Mouse (Mus musculus) E14TG2a.4 (cell line): Measurements from ENCODE around the gene Tek.
A peak's percentile ranks its signal among the peaks of the same experiment; 100 is the strongest.
"Not testable (repeated sequence)": the region's sequence is repeated elsewhere in the genome, so short reads cannot be mapped to it uniquely, and the experiment has no call there.

ENCODE experiments used
- H3K27me3 ChIP-seq: 2 replicates; pipeline ENCODE4 v1.6.1; 2014; ENCODE audit warnings: low read length, control low read depth; ENCODE audit not compliant: insufficient read depth
- H3K36me3 ChIP-seq: 2 replicates; pipeline ENCODE4 v1.6.1; 2014; ENCODE audit warnings: low read length, control low read depth; ENCODE audit not compliant: insufficient read depth
- H3K4me1 ChIP-seq: replicated peaks from 2 replicates; pipeline ENCODE4 v1.6.1; 2014; ENCODE audit warnings: low read depth, low read length, control low read depth
- H3K4me3 ChIP-seq: replicated peaks from 2 replicates; pipeline ENCODE4 v1.5.1; 2014; ENCODE audit warnings: mild to moderate bottlenecking, low read length
- H3K9me3 ChIP-seq: 2 replicates; pipeline ENCODE4 v1.6.1; 2014; ENCODE audit warnings: low read length, control low read depth
- CTCF ChIP-seq: conservative IDR thresholded peaks from 2 replicates; pipeline ENCODE4 v1.5.1; 2014; ENCODE audit warnings: low read length
- NANOG ChIP-seq: IDR thresholded peaks from 2 replicates; pipeline ENCODE4 v1.6.1; 2014; ENCODE audit warnings: borderline replicate concordance, low read length, mixed read lengths
- POU5F1 ChIP-seq: IDR thresholded peaks from 2 replicates; pipeline ENCODE4 v1.6.1; 2014; ENCODE audit warnings: low read length, borderline replicate concordance

Gene Tek

GRCm38 (mm10) chr4:94738838-94739731 lies at the start of gene Tek:
TSS of gene Tek (plus strand) at chr4:94739289.
- Histone ChIP-seq H3K36me3 (no peaks in the 10 kb centered on the region), H3K4me3 (peak within 1 kb of the TSS; percentile 66), H3K27me3 (no peaks in the 10 kb centered on the region), H3K9me3 (no peaks in the 10 kb centered on the region), H3K4me1 (peaks cover 21% of the 10 kb centered on the region)
- TF ChIP-seq CTCF (no peak), POU5F1 (no peak), NANOG (no peak)

GRCm38 (mm10) chr4:94689804-94690203 lies 49.3 kb upstream of the Tek start:
- not testable (repeated sequence) for H3K4me1 ChIP-seq, H3K9me3 ChIP-seq, H3K27me3 ChIP-seq, H3K4me3 ChIP-seq
- peaks cover 13% of the 10 kb centered on the region for H3K36me3 ChIP-seq

GRCm38 (mm10) chr4:94691078-94691477 lies 48.0 kb upstream of the Tek start:
- H3K9me3 ChIP-seq = no peaks in the 10 kb centered on the region
- H3K4me1 ChIP-seq = no peaks in the 10 kb centered on the region
- TF ChIP-seq CTCF (no peak), POU5F1 (no peak), NANOG (no peak)
- H3K36me3 ChIP-seq = peaks cover 13% of the 10 kb centered on the region
- H3K4me3 ChIP-seq = no peak overlapping the region
- no peaks in the 10 kb centered on the region for H3K27me3 ChIP-seq

- H3K4me3 ChIP-seq = no peak overlapping the region
- no peaks in the 10 kb centered on the region for H3K27me3 ChIP-seq
- peaks cover 9% of the 10 kb centered on the region for H3K36me3 ChIP-seq
- TF ChIP-seq NANOG = no peak
- no peak for TF ChIP-seq CTCF
- no peak for TF ChIP-seq POU5F1
- no peaks in the 10 kb centered on the region for H3K9me3 ChIP-seq
- no peaks in the 10 kb centered on the region for H3K4me1 ChIP-seq
Measured at GRCm38 (mm10) chr4:94692175-94692574, 46.9 kb upstream of the Tek start.

- Histone ChIP-seq H3K27me3 (no peaks in the 10 kb centered on the region), H3K36me3 (no peaks in the 10 kb centered on the region), H3K9me3 (no peaks in the 10 kb centered on the region), H3K4me1 (no peaks in the 10 kb centered on the region), H3K4me3 (no peak overlapping the region)
- no peak for TF ChIP-seq CTCF
- no peak for TF ChIP-seq NANOG
- no peak for TF ChIP-seq POU5F1
Measured at GRCm38 (mm10) chr4:94696368-94696767, 42.7 kb upstream of the Tek start.

GRCm38 (mm10) chr4:94711002-94711401 lies 28.1 kb upstream of the Tek start:
- Histone ChIP-seq H3K4me3 (no peak overlapping the region), H3K4me1 (no peaks in the 10 kb centered on the region)
- TF ChIP-seq CTCF = no peak
- TF ChIP-seq POU5F1 = no peak
- no peak for TF ChIP-seq NANOG

GRCm38 (mm10) chr4:94711426-94711825 lies 27.7 kb upstream of the Tek start:
- H3K27me3 ChIP-seq = no peaks in the 10 kb centered on the region
- TF ChIP-seq CTCF (no peak), NANOG (no peak), POU5F1 (no peak)
- H3K36me3 ChIP-seq = no peaks in the 10 kb centered on the region
- no peaks in the 10 kb centered on the region for H3K4me1 ChIP-seq
- H3K9me3 ChIP-seq = no peaks in the 10 kb centered on the region
- H3K4me3 ChIP-seq = no peak overlapping the region

More at GRCm38 (mm10) chr4:94711002-94711401, 28.1 kb upstream of the Tek start:
- Histone ChIP-seq H3K36me3 (no peaks in the 10 kb centered on the region), H3K9me3 (no peaks in the 10 kb centered on the region), H3K27me3 (no peaks in the 10 kb centered on the region)

- H3K27me3 ChIP-seq = no peaks in the 10 kb centered on the region
Measured at GRCm38 (mm10) chr4:94713741-94714140, 25.3 kb upstream of the Tek start.

GRCm38 (mm10) chr4:94715166-94715565 lies 23.9 kb upstream of the Tek start:
- H3K4me1 ChIP-seq = no peaks in the 10 kb centered on the region
- no peaks in the 10 kb centered on the region for H3K36me3 ChIP-seq
- H3K4me3 ChIP-seq = no peak overlapping the region
- H3K27me3 ChIP-seq = no peaks in the 10 kb centered on the region
- no peaks in the 10 kb centered on the region for H3K9me3 ChIP-seq
- TF ChIP-seq NANOG (no peak), CTCF (no peak), POU5F1 (no peak)

More at GRCm38 (mm10) chr4:94713741-94714140, 25.3 kb upstream of the Tek start:
- H3K4me3 ChIP-seq = no peak overlapping the region
- no peaks in the 10 kb centered on the region for H3K36me3 ChIP-seq
- no peaks in the 10 kb centered on the region for H3K9me3 ChIP-seq
- TF ChIP-seq CTCF (no peak), POU5F1 (no peak), NANOG (no peak)
- no peaks in the 10 kb centered on the region for H3K4me1 ChIP-seq
